Comparison of ENCODE assay signal across 10 mouse cellular contexts in genomic region chr6:55043206-55043605, GRCm38 (mm10).
"Had no signal": no experiment of that assay in that cellular context is flagged by ENCODE, and none has a peak within 500 bp of the region (broad histone marks: within the 10 kb centered on the region; RNA-seq: fewer than 3 reads in every experiment).

No protein-coding gene starts in this region.

- DNase-seq: kidney, adult 9 months; left cerebral cortex, postnatal 4 days; lung, adult 18-20 months; right cerebral cortex, postnatal 14 days; thymus, postnatal 36 days had no signal

- H3K27me3 ChIP-seq: limb, embryonic 13.5 days; stomach, embryonic 15.5 days had no signal

- H3K4me2 ChIP-seq: limb, embryonic 13.5 days; stomach, embryonic 15.5 days had no signal

- H3K9ac ChIP-seq: limb, embryonic 13.5 days; liver, embryonic 14.5 days; stomach, embryonic 15.5 days had no signal

- H3K9me3 ChIP-seq: limb, embryonic 13.5 days; midbrain, embryonic 10.5 days; stomach, embryonic 15.5 days had no signal

- ATAC-seq: midbrain, embryonic 16.5 days had no signal

- H3K27ac ChIP-seq: limb, embryonic 13.5 days; liver, embryonic 14.5 days; midbrain, embryonic 10.5 days; stomach, embryonic 15.5 days had no signal

- H3K4me3 ChIP-seq: limb, embryonic 13.5 days; midbrain, embryonic 10.5 days; stomach, embryonic 15.5 days had no signal
